Mouse (Mus musculus) hindbrain, embryonic 16.5 days (tissue): ENCODE results near the gene Serpina10. TPM values are rescaled to one million over a fixed set of nuclear protein-coding genes. Genes with fewer than 3 reads are reported as not detected.
"Not testable (repeated sequence)": the region's sequence is repeated elsewhere in the genome, so short reads cannot be mapped to it uniquely, and the experiment has no call there.

Source experiments
- ATAC-seq: fragments of 200-750 bp; cut with Nextera tagmentation; 2 replicates; pipeline ENCODE4 v1.8.0; 2017; ENCODE audit warnings: moderate TSS enrichment, moderate library complexity
- H3K27ac ChIP-seq: fragments of 300-500 bp; sonication (generic); 2 replicates; pipeline ENCODE4 v1.5.1; 2014; ENCODE audit warnings: low read depth, mild to moderate bottlenecking, control low read depth, low read length, moderate library complexity
- H3K27me3 ChIP-seq: fragments of 300-500 bp; sonication (generic); replicated peaks from 2 replicates; pipeline ENCODE4 v1.6.1; 2014; ENCODE audit warnings: low read length; ENCODE audit not compliant: control insufficient read depth, insufficient read depth
- H3K36me3 ChIP-seq: fragments of 300-500 bp; sonication (generic); 2 replicates; pipeline ENCODE4 v1.6.1; 2014; ENCODE audit warnings: mild to moderate bottlenecking, low read length, moderate library complexity, mixed read lengths; ENCODE audit not compliant: control insufficient read depth, insufficient read depth
- H3K4me1 ChIP-seq: fragments of 300-500 bp; sonication (generic); 2 replicates; pipeline ENCODE4 v1.6.1; 2014; ENCODE audit warnings: low read depth, low read length; ENCODE audit not compliant: control insufficient read depth, insufficient read depth
- H3K4me2 ChIP-seq: fragments of 300-500 bp; sonication (generic); 2 replicates; pipeline ENCODE4 v1.6.1; 2014; ENCODE audit warnings: mild to moderate bottlenecking, low read length, control low read depth, moderate library complexity
- H3K4me3 ChIP-seq: fragments of 300-500 bp; sonication (generic); 2 replicates; pipeline ENCODE4 v1.5.1; 2014; ENCODE audit warnings: mild to moderate bottlenecking, low read length, control low read depth, moderate library complexity
- H3K9ac ChIP-seq: fragments of 300-500 bp; sonication (generic); 2 replicates; pipeline ENCODE4 v1.6.1; 2014; ENCODE audit warnings: low read depth, mild to moderate bottlenecking, control low read depth, low read length, moderate library complexity
- H3K9me3 ChIP-seq: fragments of 300-500 bp; sonication (generic); 2 replicates; pipeline ENCODE4 v1.6.1; 2014; ENCODE audit warnings: mild to moderate bottlenecking, low read length, moderate library complexity; ENCODE audit not compliant: control insufficient read depth
- WGBS: fragments of 180-500 bp; shearing (Covaris S2); extraction: QIAGEN DNeasy Blood & Tissue Kit; methylation state at CpG from one replicate; pipeline ENCODE4 v1.1.7; 2014; 5-methylcytosine and 5-hydroxymethylcytosine counted together
- polyA plus RNA-seq: library from polyadenylated mRNA; unstranded; fragments of >200 nt; fragmentation: Nextera tagmentation; extraction: Ambion mirVana; gene quantifications from 2 replicates; pipeline ENCODE4 v1.2.1, GENCODE M21; 2015

Gene Serpina10
- polyA plus RNA-seq, 1 experiment from 2014 or later, result 0.04 TPM

DNA sequence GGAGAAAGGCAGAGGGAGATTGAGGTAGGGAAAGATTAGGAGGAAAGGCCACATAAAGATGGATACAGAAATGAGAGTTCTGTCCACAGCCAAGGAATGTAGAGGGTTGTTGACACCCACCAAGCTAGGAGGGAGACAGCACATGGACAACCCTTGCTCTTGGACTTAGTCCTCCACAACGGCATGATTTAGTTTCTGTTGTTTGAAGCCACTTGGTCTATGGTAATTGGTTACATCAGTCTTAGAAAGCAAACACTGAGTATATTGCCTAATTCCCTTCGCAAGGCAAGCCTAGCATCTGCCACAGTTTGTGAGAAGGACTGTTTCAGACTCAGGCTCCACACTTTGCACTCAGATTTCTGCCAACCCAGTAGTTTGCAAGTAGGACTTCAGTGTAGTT, 4.6 kb upstream of the Serpina10 start:
- no peaks in the 10 kb centered on the region for H3K9me3 ChIP-seq
- no peak overlapping the region for H3K4me2 ChIP-seq
- no peak overlapping the region for H3K27ac ChIP-seq
- WGBS, result 90% methylated on average over 2 of the region's 2 CpGs
- H3K9ac ChIP-seq, result no peak overlapping the region
- no peaks in the 10 kb centered on the region for H3K4me1 ChIP-seq
- H3K36me3 ChIP-seq, result no peaks in the 10 kb centered on the region
- H3K27me3 ChIP-seq, result no peaks in the 10 kb centered on the region
- no peak for ATAC-seq
- no peak overlapping the region for H3K4me3 ChIP-seq

DNA sequence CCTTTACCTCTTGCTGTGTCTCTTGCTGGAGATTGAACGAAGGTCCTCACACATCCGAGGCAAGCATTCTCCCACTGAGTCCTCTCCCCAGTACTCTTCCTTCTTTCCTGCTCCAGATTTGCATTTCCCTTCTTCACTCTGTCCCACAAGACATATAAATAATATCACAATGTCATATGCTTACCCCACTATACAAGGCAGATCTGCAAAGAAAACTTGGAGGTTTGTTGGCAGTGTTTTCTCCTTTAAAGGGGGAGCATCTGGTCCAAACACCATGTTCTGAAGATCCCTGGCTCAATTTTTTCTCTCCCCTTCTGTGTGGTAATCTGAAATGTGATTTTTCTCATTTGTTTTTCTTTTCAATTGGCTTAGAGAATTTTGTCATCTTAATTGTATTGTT, 3.2 kb upstream of the Serpina10 start:
- Histone ChIP-seq H3K27ac (no peak overlapping the region), H3K4me2 (no peak overlapping the region), H3K9me3 (no peaks in the 10 kb centered on the region), H3K27me3 (no peaks in the 10 kb centered on the region), H3K4me3 (no peak overlapping the region), H3K4me1 (no peaks in the 10 kb centered on the region), H3K36me3 (no peaks in the 10 kb centered on the region), H3K9ac (no peak overlapping the region)
- no peak for ATAC-seq
- 83% methylated on average over 2 of the region's 2 CpGs for WGBS

DNA sequence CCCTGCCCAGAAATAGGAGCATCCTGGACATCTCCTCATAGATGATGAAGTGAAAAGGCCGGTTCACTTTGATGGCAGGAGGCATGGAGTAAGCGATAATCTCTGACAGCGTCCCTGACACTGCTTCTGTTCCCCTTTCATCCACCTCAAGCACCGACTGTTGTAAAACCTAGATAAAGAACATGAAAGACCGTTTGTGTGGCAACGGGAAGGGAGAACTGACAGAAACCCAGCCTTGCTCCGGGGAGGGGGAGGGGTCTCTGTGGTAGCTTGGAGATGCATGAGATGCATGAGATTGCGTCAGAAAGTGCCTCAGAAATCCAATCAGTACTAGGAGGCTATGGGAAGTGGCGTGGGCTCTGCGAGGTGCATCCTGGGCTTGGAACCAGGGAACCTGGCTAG, 14.4 kb downstream of the Serpina10 start:
- no peak overlapping the region for H3K4me3 ChIP-seq
- no peak overlapping the region for H3K27ac ChIP-seq
- no peak overlapping the region for H3K4me2 ChIP-seq
- no peak for ATAC-seq
- peaks cover 3% of the 10 kb centered on the region; the same call in 1 of the 2 replicates for H3K36me3 ChIP-seq
- WGBS, result 92% methylated on average over 10 of the region's 10 CpGs
- H3K9me3 ChIP-seq, result peaks cover 3% of the 10 kb centered on the region
- no peaks in the 10 kb centered on the region for H3K4me1 ChIP-seq
- H3K27me3 ChIP-seq, result no peaks in the 10 kb centered on the region
- H3K9ac ChIP-seq, result no peak overlapping the region

DNA sequence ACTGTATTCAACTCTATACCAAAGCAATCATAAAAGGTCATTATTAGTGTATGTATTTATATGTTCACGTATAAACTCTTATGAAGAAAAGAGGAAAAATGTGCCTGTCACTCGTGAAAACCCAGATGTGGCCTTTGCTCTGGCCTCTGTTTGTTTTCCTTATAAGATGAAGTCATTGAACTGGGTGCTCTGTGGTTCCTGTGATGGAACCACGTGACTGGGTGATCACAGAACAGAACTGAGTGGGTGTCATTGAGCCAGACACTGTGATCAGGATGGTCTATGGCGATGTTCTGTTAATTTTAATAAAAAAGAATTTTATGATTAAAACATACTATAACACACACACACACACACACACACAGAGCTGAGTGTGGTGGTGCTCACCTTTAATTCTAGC, 15.5 kb downstream of the Serpina10 start:
- ATAC-seq, result no peak
- no peaks in the 10 kb centered on the region for H3K27me3 ChIP-seq
- H3K36me3 ChIP-seq, result peaks cover 3% of the 10 kb centered on the region; the same call in 1 of the 2 replicates
- peaks cover 3% of the 10 kb centered on the region for H3K9me3 ChIP-seq
- H3K4me1 ChIP-seq, result no peaks in the 10 kb centered on the region
- no peak overlapping the region for H3K4me2 ChIP-seq
- H3K9ac ChIP-seq, result no peak overlapping the region
- 88% methylated on average over 4 of the region's 4 CpGs for WGBS
- H3K27ac ChIP-seq, result no peak overlapping the region
- no peak overlapping the region for H3K4me3 ChIP-seq

DNA sequence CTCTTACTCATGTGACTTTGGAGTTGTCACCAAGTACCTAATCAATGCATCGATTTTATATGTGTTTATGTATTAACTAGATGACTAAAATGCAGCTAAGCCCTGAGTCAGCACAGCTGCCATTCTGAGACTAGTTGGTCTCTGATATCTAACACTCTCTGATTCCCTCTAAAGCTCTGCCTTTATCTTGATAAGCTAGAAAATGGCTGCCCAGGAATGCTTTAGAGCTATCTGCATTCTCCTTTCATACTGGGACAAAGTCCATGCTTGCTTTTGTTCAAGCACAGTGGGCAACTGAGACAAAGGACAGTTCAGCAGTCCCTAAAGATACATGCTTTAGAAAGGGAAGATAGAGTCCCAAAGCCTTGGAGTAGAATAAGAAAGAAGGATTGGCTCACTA, 16.1 kb downstream of the Serpina10 start:
- Histone ChIP-seq H3K27me3 (no peaks in the 10 kb centered on the region), H3K9ac (no peak overlapping the region), H3K4me2 (no peak overlapping the region), H3K36me3 (peaks cover 3% of the 10 kb centered on the region; the same call in 1 of the 2 replicates), H3K27ac (no peak overlapping the region), H3K9me3 (peaks cover 3% of the 10 kb centered on the region), H3K4me1 (no peaks in the 10 kb centered on the region), H3K4me3 (no peak overlapping the region)
- WGBS, result 96% methylated on average over 1 of the region's 1 CpGs
- ATAC-seq, result no peak

DNA sequence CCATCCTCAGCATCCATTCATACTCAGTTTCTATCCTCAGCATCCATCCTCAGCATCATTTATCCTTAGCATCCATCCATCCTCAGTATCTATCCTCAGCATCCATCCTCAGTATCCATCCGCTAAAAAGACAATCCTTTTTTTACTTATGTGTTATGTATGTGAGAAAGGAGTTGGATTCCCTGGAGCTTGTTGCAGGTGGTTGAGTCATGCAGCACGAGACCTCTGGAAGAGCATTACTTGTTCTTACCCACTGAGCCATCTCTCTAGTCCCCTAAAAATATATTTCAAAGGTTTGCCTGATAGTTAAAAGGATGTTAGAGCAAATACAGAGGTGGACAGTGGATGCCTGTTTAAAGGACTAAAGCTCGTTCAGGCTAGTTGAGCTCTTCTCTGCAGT, 29.4 kb downstream of the Serpina10 start:
- H3K4me3 ChIP-seq, result no peak overlapping the region
- no peaks in the 10 kb centered on the region for H3K9me3 ChIP-seq
- H3K4me1 ChIP-seq, result no peaks in the 10 kb centered on the region
- no peaks in the 10 kb centered on the region for H3K27me3 ChIP-seq
- H3K36me3 ChIP-seq, result no peaks in the 10 kb centered on the region
- H3K9ac ChIP-seq, result no peak overlapping the region
- no peak overlapping the region for H3K4me2 ChIP-seq
- WGBS, result 82% methylated on average over 3 of the region's 3 CpGs
- H3K27ac ChIP-seq, result no peak overlapping the region
- no peak for ATAC-seq

DNA sequence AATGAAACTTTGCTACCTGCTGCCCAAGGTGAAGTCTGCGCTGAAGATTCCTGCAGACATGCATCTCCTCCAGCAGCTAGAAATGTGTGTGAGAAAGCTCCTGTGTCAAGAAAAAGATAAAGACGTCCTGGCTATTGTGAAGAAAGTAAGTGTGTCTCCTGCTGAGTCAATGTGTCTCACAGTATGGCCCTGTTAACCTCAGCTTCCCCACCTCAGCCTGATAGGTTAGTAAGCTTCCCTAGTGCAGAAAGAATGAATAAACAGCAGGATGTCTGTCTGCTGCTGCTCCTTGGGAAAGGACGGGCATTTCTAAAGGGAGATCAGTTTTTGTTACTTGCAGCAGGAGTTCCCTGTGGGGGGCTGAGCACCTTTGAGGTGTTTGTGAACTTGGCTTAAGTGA, 30.9 kb downstream of the Serpina10 start:
- Histone ChIP-seq H3K4me3 (no peak overlapping the region), H3K9me3 (no peaks in the 10 kb centered on the region), H3K27ac (no peak overlapping the region), H3K27me3 (no peaks in the 10 kb centered on the region), H3K9ac (no peak overlapping the region), H3K4me2 (no peak overlapping the region), H3K4me1 (no peaks in the 10 kb centered on the region), H3K36me3 (no peaks in the 10 kb centered on the region)
- WGBS, result 17% methylated on average over 3 of the region's 3 CpGs
- no peak for ATAC-seq

DNA sequence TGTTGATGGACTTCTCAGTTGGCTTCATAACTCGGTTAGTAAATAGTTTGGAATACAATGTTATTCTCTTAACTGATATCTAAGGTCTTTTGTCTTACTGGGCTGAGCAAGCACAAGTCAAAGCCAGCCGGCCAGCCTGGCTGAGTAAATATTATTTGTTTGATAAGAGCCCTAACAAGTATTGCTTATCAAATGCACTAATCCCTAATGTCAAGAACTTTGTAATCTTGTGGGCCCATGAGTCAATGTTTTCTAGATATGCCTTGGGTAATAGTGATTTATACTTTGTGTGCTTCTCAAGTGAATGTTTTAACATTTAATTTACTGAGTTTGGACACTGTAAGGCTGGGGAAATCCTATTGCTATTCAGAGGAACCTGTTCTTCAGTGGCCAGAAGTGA, 32.8 kb downstream of the Serpina10 start:
- no peak overlapping the region for H3K27ac ChIP-seq
- H3K9me3 ChIP-seq, result no peaks in the 10 kb centered on the region
- 79% methylated on average over 2 of the region's 2 CpGs for WGBS
- ATAC-seq, result no peak
- no peaks in the 10 kb centered on the region for H3K27me3 ChIP-seq
- no peaks in the 10 kb centered on the region for H3K36me3 ChIP-seq
- H3K4me1 ChIP-seq, result no peaks in the 10 kb centered on the region
- no peak overlapping the region for H3K9ac ChIP-seq
- H3K4me2 ChIP-seq, result no peak overlapping the region
- H3K4me3 ChIP-seq, result no peak overlapping the region

DNA sequence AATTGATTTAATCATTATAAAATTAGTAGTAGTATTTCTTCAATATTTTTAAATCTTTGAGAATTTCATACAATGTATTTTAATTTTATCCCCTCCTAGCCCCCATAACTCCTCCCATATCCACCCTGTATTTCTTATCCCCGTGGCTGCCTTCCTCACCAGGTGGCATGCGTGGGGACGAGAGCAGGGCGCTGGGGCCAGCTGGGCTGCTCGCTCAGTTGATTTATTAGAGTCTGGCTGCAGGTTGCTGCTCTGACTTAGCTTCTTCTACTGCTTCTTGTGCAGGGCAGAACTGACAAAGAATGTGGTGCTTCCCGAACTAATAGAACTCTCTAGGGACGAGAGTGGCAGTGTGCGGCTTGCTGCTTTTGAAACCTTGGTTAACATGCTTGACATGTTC, 47.5 kb downstream of the Serpina10 start:
- ATAC-seq, result no peak
- Histone ChIP-seq H3K9me3 (no peaks in the 10 kb centered on the region), H3K9ac (no peak overlapping the region), H3K4me3 (no peak overlapping the region), H3K36me3 (no peaks in the 10 kb centered on the region), H3K27me3 (no peaks in the 10 kb centered on the region), H3K27ac (no peak overlapping the region), H3K4me2 (no peak overlapping the region), H3K4me1 (no peaks in the 10 kb centered on the region)
- WGBS, result 76% methylated on average over 8 of the region's 8 CpGs

DNA sequence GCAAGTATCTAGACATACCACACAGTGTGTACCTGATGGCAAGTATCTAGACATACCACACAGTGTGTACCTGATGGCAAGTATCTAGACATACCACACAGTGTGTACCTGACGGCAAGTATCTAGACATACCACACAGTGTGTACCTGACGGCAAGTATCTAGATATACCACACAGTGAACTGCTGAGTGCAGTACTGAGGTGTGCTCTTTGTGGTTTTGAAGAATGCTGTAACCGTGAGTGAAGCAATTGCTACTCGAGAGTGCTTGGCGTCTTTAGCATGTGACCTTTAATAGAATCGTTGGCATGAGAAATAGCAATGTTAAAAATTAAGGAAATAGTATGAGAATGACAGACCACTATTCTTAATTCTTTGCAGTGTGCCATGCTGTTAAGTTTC, 53.1 kb downstream of the Serpina10 start:
- not testable (repeated sequence) for H3K27ac ChIP-seq, ATAC-seq, H3K4me3 ChIP-seq, H3K36me3 ChIP-seq, H3K4me1 ChIP-seq, H3K27me3 ChIP-seq, H3K9me3 ChIP-seq, H3K9ac ChIP-seq, H3K4me2 ChIP-seq
- WGBS, result 94% methylated on average over 6 of the region's 6 CpGs
